Mouse (Mus musculus): ENCODE results near the gene Olfr1287.

DNA sequence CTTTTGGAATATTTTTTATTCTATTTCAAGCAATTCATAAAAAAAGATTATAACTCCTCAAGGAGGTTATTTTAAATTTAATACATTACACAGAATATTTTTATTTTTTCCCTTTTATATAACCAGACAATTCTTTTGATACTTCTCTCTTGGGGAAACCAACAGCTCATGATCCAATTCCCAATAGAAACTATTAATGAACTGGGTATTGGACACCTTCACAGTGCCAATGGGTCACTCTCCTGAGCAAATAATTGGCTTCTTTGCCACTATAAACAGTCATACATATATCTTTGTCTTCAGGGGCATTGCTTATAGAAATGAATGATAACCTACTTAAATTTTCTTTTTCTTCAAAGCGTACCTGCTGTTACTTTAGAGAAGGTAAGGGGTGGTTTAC, 24.9 kb downstream of the Olfr1287 start, which contains the start of gene Olfr1288:
- TF ChIP-seq POLR2A (IDR thresholded peaks at IDR 0.05; ENCODE audit: borderline replicate concordance, extremely low read depth, low read depth, low read length) (no peak), CTCF (IDR thresholded peaks at IDR 0.05; ENCODE audit: insufficient read depth, low read length) (no peak)

Data from lung, adult 2 months (tissue).